In the genomic region with DNA sequence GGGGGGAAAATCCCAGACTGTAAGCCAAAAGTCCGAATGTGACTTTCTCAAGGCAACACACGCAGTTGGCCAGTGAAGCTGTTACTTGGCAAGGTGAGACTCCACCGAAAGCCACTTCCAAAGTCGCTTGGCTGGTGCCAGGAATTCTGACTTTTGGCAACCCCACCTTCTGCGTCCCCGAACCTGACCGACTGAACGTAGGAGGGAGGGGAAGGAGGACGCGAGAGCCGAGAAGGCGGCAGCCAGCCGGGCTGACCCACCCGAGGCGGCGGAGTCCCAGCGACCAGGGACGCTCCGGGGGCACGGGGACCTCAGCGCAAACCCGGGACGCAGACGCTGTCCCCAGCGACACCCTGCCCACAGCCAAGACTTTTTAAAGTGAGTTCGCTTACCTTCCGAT, we compare ENCODE assay signal across 8 mouse cellular contexts.
A peak's percentile ranks its signal among the peaks of the same experiment; 100 is the strongest.
DNase-seq lines count a peak whose midpoint lies in the region; ATAC-seq and TF ChIP-seq lines count a peak whose summit lies in the region.

No protein-coding gene starts in this region.

- peak overlapping the region; percentile 78 for H3K4me2 ChIP-seq in lung, embryonic 15.5 days

- peak overlapping the region; percentile 86 for H3K4me3 ChIP-seq in heart, adult 2 months
- peak overlapping the region; percentile 76 for H3K4me3 ChIP-seq in lung, embryonic 15.5 days
- peak overlapping the region; percentile 75 for H3K4me3 ChIP-seq in small intestine, adult 2 months (ENCODE audit: low read depth, low read length)

- TF ChIP-seq EP300 in heart, adult 2 months (IDR thresholded peaks at IDR 0.05; ENCODE audit: insufficient read depth, low read depth, low read length), result 0 out of 2 replicates have a peak, but pooled peaks have one; percentile 7

- H3K79me2 ChIP-seq in heart, adult 2 months (replicated peaks; ENCODE audit: control insufficient read depth, insufficient read depth, low read length), result no peaks in the 10 kb centered on the region; the same call in 1 of the 2 replicates

- H3K9ac ChIP-seq in heart, adult 2 months (ENCODE audit: low read depth, low read length), result peak overlapping the region; percentile 100
- H3K9ac ChIP-seq in lung, embryonic 15.5 days, result peak overlapping the region; percentile 95

- intact Hi-C loops in heart, adult 2 months (cut with DNase I), result loop anchor here (2.0 to 10.0 kb wide), 5 partner anchors 35 to 233 kb away; no protein-coding TSS in a partner anchor

- H3K4me1 ChIP-seq in heart, adult 2 months (ENCODE audit: control insufficient read depth, insufficient read depth, low read length), result peaks cover 2% of the 10 kb centered on the region; the same call in 1 of the 2 replicates
- H3K4me1 ChIP-seq in lung, embryonic 15.5 days, result peaks cover 19% of the 10 kb centered on the region
- no peaks in the 10 kb centered on the region for H3K4me1 ChIP-seq in small intestine, adult 2 months (ENCODE audit: control insufficient read depth, insufficient read depth, insufficient read length, low read length)

- under 1% methylated on average over 27 of the region's 27 CpGs for WGBS in heart, adult 2 months
- under 1% methylated on average over 27 of the region's 27 CpGs for WGBS in lung, embryonic 15.5 days
- WGBS in small intestine, adult 2 months, result 23% methylated on average over 27 of the region's 27 CpGs

- TF ChIP-seq CTCF in heart, adult 2 months (IDR thresholded peaks at IDR 0.05), result no peak
- TF ChIP-seq CTCF in small intestine, adult 2 months (IDR thresholded peaks at IDR 0.05; ENCODE audit: extremely low read depth, insufficient read length, insufficient replicate concordance, low read depth, low read length), result no peak

- peak; percentile 13 to 19 for DNase-seq in layer of hippocampus, postnatal 10 days (ENCODE audit: low spot score in 2 of 2)
- no peak for DNase-seq in layer of hippocampus, postnatal 25 days (ENCODE audit: extremely low spot score in 1 of 2, low spot score in 1 of 2)
- peak; percentile 47 for DNase-seq in embryo, embryonic 10.5 days (ENCODE audit: low spot score)
- DNase-seq in heart, adult 2 months, result peak; percentile 84 to 85
- DNase-seq in kidney, adult 18-20 months, result peak; percentile 68
- DNase-seq in thymus, postnatal 36 days, result no peak

- TF ChIP-seq POLR2A in heart, adult 2 months (IDR thresholded peaks at IDR 0.05; ENCODE audit: insufficient read depth, low read depth, low read length), result peak; percentile 69
- TF ChIP-seq POLR2A in small intestine, adult 2 months (IDR thresholded peaks at IDR 0.05; ENCODE audit: low read depth, low read length), result no peak

- H3K27me3 ChIP-seq in heart, adult 2 months (ENCODE audit: control insufficient read depth, insufficient read depth, low read length), result no peaks in the 10 kb centered on the region
- H3K27me3 ChIP-seq in lung, embryonic 15.5 days, result no peaks in the 10 kb centered on the region
- 0 out of 2 replicates have a peak, but pooled peaks cover 3% of the 10 kb centered on the region for H3K27me3 ChIP-seq in small intestine, adult 2 months (ENCODE audit: control insufficient read depth, insufficient read depth, low read length)

- peaks cover 11% of the 10 kb centered on the region for H3K36me3 ChIP-seq in heart, adult 2 months (ENCODE audit: control insufficient read depth, insufficient read depth, low read length)
- H3K36me3 ChIP-seq in lung, embryonic 15.5 days, result no peaks in the 10 kb centered on the region
- no peaks in the 10 kb centered on the region for H3K36me3 ChIP-seq in small intestine, adult 2 months (ENCODE audit: control insufficient read depth, insufficient read depth, low read length)

- ATAC-seq in lung, embryonic 15.5 days (ENCODE audit: borderline replicate concordance, extremely low read depth, low FRiP score, low TSS enrichment), result 0 out of 2 replicates have a peak, but pooled peaks have one; percentile 47

- H3K9me3 ChIP-seq in lung, embryonic 15.5 days, result no peaks in the 10 kb centered on the region

- peak overlapping the region; percentile 98 for H3K27ac ChIP-seq in heart, adult 2 months
- peak overlapping the region; percentile 98 for H3K27ac ChIP-seq in lung, embryonic 15.5 days
- H3K27ac ChIP-seq in small intestine, adult 2 months (ENCODE audit: insufficient read depth, low read depth, low read length), result no peak overlapping the region

Comparison
In these comparisons a context has a peak if more than half of its experiments do, and no peak if none do; other contexts are left out.
1. DNase-seq: peak in layer of hippocampus, postnatal 10 days (2 of 2), embryo, embryonic 10.5 days (single experiment), heart, adult 2 months (2 of 2) and kidney, adult 18-20 months (single experiment); none in layer of hippocampus, postnatal 25 days (0 of 2) and thymus, postnatal 36 days (0 of 2).
2. Peak in every context shown above with its lines, with median percentiles within 50 percentile points of each other: H3K4me3 ChIP-seq.